Mouse (Mus musculus): ENCODE results near the gene Chmp4b.

Gene Chmp4b

GRCm38 (mm10) chr2:154651363-154651762 lies at the start of gene Chmp4b:
Chmp4b (plus strand) TSS chr2:154651705.
- no peak for DNase-seq

GRCm38 (mm10) chr2:154603007-154603637 lies 48.4 kb upstream of the Chmp4b start:
- DNase-seq = no peak

- DNase-seq = peak; percentile 99 to 100
Observed at GRCm38 (mm10) chr2:154603638-154604153, 47.8 kb upstream of the Chmp4b start, which contains the start of gene Pxmp4. Pxmp4 (minus strand) TSS chr2:154603708.

- DNase-seq = no peak
Observed at GRCm38 (mm10) chr2:154604156-154604555, 47.3 kb upstream of the Chmp4b start.

GRCm38 (mm10) chr2:154606965-154607364 lies 44.5 kb upstream of the Chmp4b start:
- DNase-seq = no peak

- DNase-seq = no peak
Observed at GRCm38 (mm10) chr2:154609050-154609767, 42.3 kb upstream of the Chmp4b start.

GRCm38 (mm10) chr2:154613118-154614115 lies 38.1 kb upstream of the Chmp4b start, which contains the start of the genes Zfp341 and 4930519P11Rik:
Zfp341 (plus strand) TSS chr2:154613297.
4930519P11Rik (minus strand) TSS chr2:154613437.
- DNase-seq = peak; percentile 85 to 90

- peak; percentile 51 to 67 for DNase-seq
Observed at GRCm38 (mm10) chr2:154614841-154615576, 36.5 kb upstream of the Chmp4b start.

- DNase-seq = no peak
Observed at GRCm38 (mm10) chr2:154615674-154616073, 35.8 kb upstream of the Chmp4b start.

- DNase-seq = no peak
Observed at GRCm38 (mm10) chr2:154617061-154617460, 34.4 kb upstream of the Chmp4b start.

- DNase-seq = no peak
Observed at GRCm38 (mm10) chr2:154621684-154622083, 29.8 kb upstream of the Chmp4b start.

- no peak for DNase-seq
Observed at GRCm38 (mm10) chr2:154624137-154624536, 27.4 kb upstream of the Chmp4b start.

GRCm38 (mm10) chr2:154630531-154630930 lies 21.0 kb upstream of the Chmp4b start:
- no peak for DNase-seq

- DNase-seq = no peak
Observed at GRCm38 (mm10) chr2:154632203-154632780, 19.2 kb upstream of the Chmp4b start.

- DNase-seq = no peak
Observed at GRCm38 (mm10) chr2:154633039-154633742, 18.3 kb upstream of the Chmp4b start.

- DNase-seq = no peak
Observed at GRCm38 (mm10) chr2:154633876-154634644, 17.4 kb upstream of the Chmp4b start.

- peak in 1 of 2 experiments; percentile 26 for DNase-seq
Observed at GRCm38 (mm10) chr2:154635826-154636225, 15.7 kb upstream of the Chmp4b start.

- DNase-seq = no peak
Observed at GRCm38 (mm10) chr2:154638521-154638920, 13.0 kb upstream of the Chmp4b start.

GRCm38 (mm10) chr2:154639115-154639514 lies 12.4 kb upstream of the Chmp4b start:
- no peak for DNase-seq

- no peak for DNase-seq
Observed at GRCm38 (mm10) chr2:154641176-154641575, 10.3 kb upstream of the Chmp4b start.

Data from cerebellum, postnatal 36 days (tissue).